Mouse (Mus musculus): ENCODE data around the gene 1810043G02Rik. TPM values are rescaled to one million over a fixed set of nuclear protein-coding genes. Genes with fewer than 3 reads are reported as not detected.

1810043G02Rik gene
- polyA plus RNA-seq, 1 experiment from 2014 or later = 40.5 TPM

- Histone ChIP-seq H3K4me2 (no peak overlapping the region), H3K36me3 (0 out of 2 replicates have a peak, but pooled peaks cover 1% of the 10 kb centered on the region), H3K27ac (no peak overlapping the region), H3K4me3 (no peak overlapping the region), H3K4me1 (replicated peaks) (peaks cover 18% of the 10 kb centered on the region), H3K9me3 (no peaks in the 10 kb centered on the region), H3K27me3 (peaks cover 8% of the 10 kb centered on the region), H3K9ac (no peak overlapping the region)
- 74% methylated on average over 5 of the region's 5 CpGs for WGBS
- ATAC-seq (ENCODE audit: low FRiP score) = no peak
Observed at GRCm38 (mm10) chr10:77974811-77975210, 3.5 kb upstream of the 1810043G02Rik start.

DNA sequence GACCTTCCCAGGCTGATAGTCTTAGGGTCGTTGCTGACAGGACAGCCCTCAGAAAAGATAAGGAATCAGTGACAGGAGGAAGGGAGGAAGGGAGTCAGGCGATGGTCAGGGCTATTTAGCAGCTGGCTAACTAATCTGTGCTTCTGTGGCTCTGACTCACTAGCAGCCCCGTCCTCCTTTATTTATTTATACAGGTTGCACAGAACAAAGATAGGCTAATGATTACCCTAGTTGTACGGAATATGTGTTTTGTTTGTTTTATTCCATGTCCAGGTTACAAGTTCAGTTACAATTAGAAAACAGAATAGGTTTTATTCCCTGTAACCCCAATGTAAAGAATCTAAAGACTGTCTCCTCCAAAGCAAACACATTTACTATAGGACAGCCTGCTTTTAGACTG is 2.7 kb upstream of the 1810043G02Rik start:
- Histone ChIP-seq H3K27ac (no peak overlapping the region), H3K36me3 (peaks cover 10% of the 10 kb centered on the region), H3K4me3 (no peak overlapping the region), H3K4me1 (replicated peaks) (peaks cover 19% of the 10 kb centered on the region), H3K9ac (no peak overlapping the region), H3K4me2 (no peak overlapping the region), H3K9me3 (no peaks in the 10 kb centered on the region), H3K27me3 (peaks cover under 1% of the 10 kb centered on the region; the same call in 1 of the 2 replicates)
- no peak for ATAC-seq (ENCODE audit: low FRiP score)
- 49% methylated on average over 4 of the region's 4 CpGs for WGBS

DNA sequence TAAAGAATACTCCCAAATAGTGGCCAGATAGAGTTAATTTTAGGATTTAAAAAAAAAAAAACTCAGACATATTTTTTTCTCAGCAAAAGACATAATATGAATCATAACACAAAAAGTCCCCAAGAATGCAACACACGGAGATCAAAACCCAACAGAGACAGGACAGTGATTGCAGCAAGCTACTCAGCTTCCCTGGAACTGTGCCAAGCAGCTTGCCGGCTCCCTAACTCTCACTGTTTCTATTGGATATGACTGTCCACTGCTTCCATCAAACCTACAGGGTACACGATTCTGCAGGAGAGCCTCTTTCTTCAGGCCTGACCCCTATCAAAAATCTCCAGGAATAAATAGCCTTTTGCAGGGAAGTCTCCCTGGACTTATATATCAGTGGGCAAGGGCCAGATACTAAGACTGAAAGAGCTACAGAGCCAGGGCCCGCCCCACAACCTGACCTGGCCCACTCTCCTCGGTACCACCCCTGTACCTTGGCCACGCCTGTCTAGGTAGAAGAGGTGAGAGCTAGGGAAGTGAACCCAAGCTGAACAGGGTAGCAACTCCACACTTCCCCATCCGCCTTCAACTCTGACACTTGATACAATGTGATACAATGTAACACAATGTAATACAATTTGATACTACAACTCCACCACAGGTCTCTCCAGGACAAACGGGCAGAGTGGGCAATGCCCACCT is 1.7 kb upstream of the 1810043G02Rik start:
- no peak for ATAC-seq (ENCODE audit: low FRiP score)
- Histone ChIP-seq H3K4me2 (no peak overlapping the region), H3K9me3 (no peaks in the 10 kb centered on the region), H3K36me3 (peaks cover 18% of the 10 kb centered on the region), H3K9ac (no peak overlapping the region), H3K4me3 (no peak overlapping the region), H3K27ac (no peak overlapping the region), H3K4me1 (replicated peaks) (peaks cover 19% of the 10 kb centered on the region), H3K27me3 (no peaks in the 10 kb centered on the region)
- WGBS = 74% methylated on average over 8 of the region's 8 CpGs

GRCm38 (mm10) chr10:77984660-77985059 is 6.3 kb downstream of the 1810043G02Rik start:
- 0% methylated on average over 4 of the region's 4 CpGs for WGBS
- H3K27me3 ChIP-seq = no peaks in the 10 kb centered on the region

DNA sequence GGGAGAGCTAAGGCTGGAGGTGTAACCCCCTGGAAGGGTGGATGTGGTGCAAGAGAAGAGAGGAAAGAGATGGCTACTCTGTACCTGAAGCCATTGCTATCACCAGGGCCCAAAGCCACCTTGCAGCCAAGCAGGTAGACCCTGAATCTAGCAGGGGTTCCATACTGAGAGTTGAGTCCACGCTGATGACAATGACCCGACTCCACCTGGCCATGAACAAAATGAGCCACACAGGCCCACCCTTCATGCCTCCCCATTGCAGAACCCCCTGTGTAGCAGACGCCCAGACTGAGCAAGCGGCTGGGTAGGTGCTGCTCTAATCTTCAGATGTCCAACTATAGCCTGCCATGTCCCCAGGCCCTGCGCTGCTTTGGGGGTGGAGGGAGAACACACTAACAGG is 7.5 kb downstream of the 1810043G02Rik start:
- 80% methylated on average over 5 of the region's 5 CpGs for WGBS
- Histone ChIP-seq H3K9me3 (no peaks in the 10 kb centered on the region), H3K9ac (no peak overlapping the region), H3K4me1 (replicated peaks) (no peaks in the 10 kb centered on the region), H3K27me3 (no peaks in the 10 kb centered on the region), H3K27ac (no peak overlapping the region), H3K36me3 (peaks cover 74% of the 10 kb centered on the region), H3K4me2 (no peak overlapping the region), H3K4me3 (no peak overlapping the region)
- ATAC-seq (ENCODE audit: low FRiP score) = no peak

More at GRCm38 (mm10) chr10:77984660-77985059, 6.3 kb downstream of the 1810043G02Rik start:
- Histone ChIP-seq H3K4me2 (no peak overlapping the region), H3K9ac (no peak overlapping the region), H3K4me3 (no peak overlapping the region), H3K9me3 (no peaks in the 10 kb centered on the region), H3K27ac (no peak overlapping the region), H3K4me1 (replicated peaks) (peaks cover 6% of the 10 kb centered on the region; the same call in 1 of the 2 replicates), H3K36me3 (peaks cover 73% of the 10 kb centered on the region)
- ATAC-seq (ENCODE audit: low FRiP score) = peak; percentile 49

DNA sequence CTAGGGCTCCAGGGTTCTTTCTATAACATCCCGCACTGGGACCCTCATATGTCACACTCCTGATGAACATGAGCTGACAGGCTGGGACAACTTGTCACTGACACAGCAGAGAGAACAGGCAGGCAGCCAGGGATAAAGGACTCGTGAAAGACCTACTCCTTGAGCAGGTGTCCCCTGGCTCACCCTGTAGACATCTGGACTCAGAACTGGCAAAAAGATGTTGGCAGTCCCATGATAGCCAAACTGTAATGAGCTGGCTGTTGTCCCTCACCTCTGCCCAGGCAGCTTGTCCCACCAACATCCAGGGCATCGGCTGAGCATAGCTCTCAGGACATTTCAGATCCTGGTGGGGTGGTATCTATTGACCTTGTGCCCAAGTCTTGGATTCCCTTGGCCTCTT is 17.3 kb downstream of the 1810043G02Rik start:
- H3K27me3 ChIP-seq = no peaks in the 10 kb centered on the region
- WGBS = 91% methylated on average over 3 of the region's 3 CpGs
- H3K4me1 ChIP-seq (replicated peaks) = no peaks in the 10 kb centered on the region
- ATAC-seq (ENCODE audit: low FRiP score) = no peak
- no peak overlapping the region for H3K9ac ChIP-seq
- no peak overlapping the region for H3K4me2 ChIP-seq
- no peaks in the 10 kb centered on the region for H3K9me3 ChIP-seq
- H3K4me3 ChIP-seq = no peak overlapping the region
- peaks cover 97% of the 10 kb centered on the region for H3K36me3 ChIP-seq
- H3K27ac ChIP-seq = no peak overlapping the region

DNA sequence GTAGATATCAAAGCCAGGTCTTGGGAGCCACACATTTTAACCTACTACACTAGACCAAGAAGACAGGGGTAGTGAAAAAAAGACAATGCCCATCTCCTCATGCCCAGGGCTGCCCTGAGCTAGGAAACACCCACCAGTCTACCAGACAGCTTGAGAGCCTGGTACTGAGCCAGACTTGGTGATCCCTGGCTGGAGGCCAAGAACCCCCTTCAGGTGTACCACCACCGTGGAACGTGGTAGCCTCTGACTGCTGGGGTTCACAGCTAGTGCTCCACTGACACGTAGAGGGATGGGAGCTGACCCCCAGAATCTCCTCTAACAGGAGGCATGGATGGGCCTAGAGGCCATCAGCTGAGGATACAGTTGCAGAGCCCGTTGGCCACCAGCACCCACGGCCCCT is 21.9 kb downstream of the 1810043G02Rik start:
- Histone ChIP-seq H3K4me3 (no peak overlapping the region), H3K4me2 (no peak overlapping the region), H3K9me3 (no peaks in the 10 kb centered on the region), H3K4me1 (replicated peaks) (no peaks in the 10 kb centered on the region), H3K27me3 (no peaks in the 10 kb centered on the region), H3K27ac (no peak overlapping the region), H3K9ac (no peak overlapping the region), H3K36me3 (peaks cover 80% of the 10 kb centered on the region)
- no peak for ATAC-seq (ENCODE audit: low FRiP score)
- 99% methylated on average over 5 of the region's 5 CpGs for WGBS

GRCm38 (mm10) chr10:78001796-78002195 is 23.5 kb downstream of the 1810043G02Rik start:
- 95% methylated on average over 11 of the region's 11 CpGs for WGBS
- no peak overlapping the region for H3K9ac ChIP-seq
- H3K36me3 ChIP-seq = peaks cover 64% of the 10 kb centered on the region
- H3K4me1 ChIP-seq (replicated peaks) = peaks cover 14% of the 10 kb centered on the region
- no peak overlapping the region for H3K4me3 ChIP-seq
- no peaks in the 10 kb centered on the region for H3K9me3 ChIP-seq
- no peaks in the 10 kb centered on the region for H3K27me3 ChIP-seq
- no peak for ATAC-seq (ENCODE audit: low FRiP score)
- H3K4me2 ChIP-seq = no peak overlapping the region
- H3K27ac ChIP-seq = no peak overlapping the region

DNA sequence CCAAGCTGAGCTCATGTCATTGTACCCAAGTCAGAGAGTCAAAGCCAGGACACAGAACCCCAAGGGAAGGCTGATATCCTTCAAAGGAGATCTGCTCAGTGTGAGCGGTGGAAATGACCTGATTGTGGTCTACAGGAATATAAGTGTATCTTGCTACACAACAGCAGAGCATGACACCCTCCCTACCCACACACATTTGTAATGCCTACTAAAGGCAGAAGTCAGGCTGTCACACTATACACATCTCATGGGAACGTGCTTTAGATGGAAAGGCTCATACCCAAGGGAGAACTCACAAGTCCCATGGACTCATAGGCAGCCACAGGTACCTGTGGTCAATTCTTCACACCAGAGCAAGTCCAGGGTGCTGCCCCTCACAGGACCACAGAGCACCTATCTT is 24.0 kb downstream of the 1810043G02Rik start:
- 92% methylated on average over 2 of the region's 2 CpGs for WGBS

GRCm38 (mm10) chr10:78004479-78005100 is 26.3 kb downstream of the 1810043G02Rik start:
- Histone ChIP-seq H3K4me2 (no peak overlapping the region), H3K9ac (no peak overlapping the region), H3K36me3 (peaks cover 36% of the 10 kb centered on the region), H3K27ac (no peak overlapping the region), H3K9me3 (no peaks in the 10 kb centered on the region), H3K27me3 (no peaks in the 10 kb centered on the region), H3K4me1 (replicated peaks) (peaks cover 37% of the 10 kb centered on the region), H3K4me3 (no peak overlapping the region)
- WGBS = 96% methylated on average over 3 of the region's 3 CpGs
- no peak for ATAC-seq (ENCODE audit: low FRiP score)

More for the DNA sequence above, 24.0 kb downstream of the 1810043G02Rik start:
- Histone ChIP-seq H3K4me1 (replicated peaks) (peaks cover 20% of the 10 kb centered on the region), H3K4me2 (no peak overlapping the region), H3K9me3 (no peaks in the 10 kb centered on the region), H3K4me3 (no peak overlapping the region), H3K36me3 (peaks cover 59% of the 10 kb centered on the region), H3K9ac (no peak overlapping the region), H3K27ac (no peak overlapping the region), H3K27me3 (no peaks in the 10 kb centered on the region)
- ATAC-seq (ENCODE audit: low FRiP score) = no peak

GRCm38 (mm10) chr10:78005791-78006438 is 27.6 kb downstream of the 1810043G02Rik start:
- no peak overlapping the region for H3K4me3 ChIP-seq
- WGBS = 92% methylated on average over 4 of the region's 4 CpGs
- no peak for ATAC-seq (ENCODE audit: low FRiP score)
- peak overlapping the region; percentile 49; the same call in 1 of the 2 replicates for H3K9ac ChIP-seq
- H3K4me1 ChIP-seq (replicated peaks) = peaks cover 43% of the 10 kb centered on the region
- H3K36me3 ChIP-seq = peaks cover 23% of the 10 kb centered on the region
- H3K9me3 ChIP-seq = no peaks in the 10 kb centered on the region
- H3K27ac ChIP-seq = no peak overlapping the region
- no peak overlapping the region for H3K4me2 ChIP-seq
- peaks cover 5% of the 10 kb centered on the region; the same call in 1 of the 2 replicates for H3K27me3 ChIP-seq

- ATAC-seq (ENCODE audit: low FRiP score) = no peak
- peak overlapping the region; percentile 91 for H3K9ac ChIP-seq
- no peak overlapping the region for H3K4me3 ChIP-seq
- 54% methylated on average over 7 of the region's 7 CpGs for WGBS
- peaks cover 43% of the 10 kb centered on the region for H3K4me1 ChIP-seq (replicated peaks)
- H3K36me3 ChIP-seq = peaks cover 11% of the 10 kb centered on the region
- H3K27ac ChIP-seq = no peak overlapping the region
- H3K4me2 ChIP-seq = peak overlapping the region; percentile 84; the same call in 1 of the 2 replicates
- peaks cover 6% of the 10 kb centered on the region; the same call in 1 of the 2 replicates for H3K27me3 ChIP-seq
- H3K9me3 ChIP-seq = no peaks in the 10 kb centered on the region
Observed at GRCm38 (mm10) chr10:78007203-78007602, 28.9 kb downstream of the 1810043G02Rik start.

All from hindbrain, embryonic 13.5 days (tissue).